Mouse (Mus musculus): ENCODE results near the gene Fsip1. TPM values are rescaled to one million over a fixed set of nuclear protein-coding genes. Genes with fewer than 3 reads are reported as not detected.

Fsip1 gene
- total RNA-seq, 2 experiments from 2014 or later = 0.52 to 0.88 TPM

DNA sequence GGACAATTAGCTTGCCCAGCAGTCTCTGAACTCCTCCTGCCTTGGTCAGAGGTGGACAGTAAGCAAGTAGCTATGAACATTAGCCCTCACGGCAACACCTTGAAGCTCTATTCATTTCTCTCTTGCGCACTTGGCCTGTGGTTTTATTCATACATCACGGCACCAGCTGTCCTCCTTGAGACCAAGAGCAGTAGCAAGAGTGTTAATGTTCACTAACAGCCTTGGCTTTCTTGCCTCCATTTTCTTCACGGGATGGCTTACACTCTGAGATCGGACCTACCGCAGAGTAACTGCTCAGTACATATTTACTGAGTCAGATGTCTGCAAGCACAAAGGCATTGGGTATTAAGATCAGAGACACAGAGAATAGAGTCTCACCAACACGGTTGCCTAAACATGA, 132.3 kb downstream of the Fsip1 start:
- DNase-seq = no peak

DNA sequence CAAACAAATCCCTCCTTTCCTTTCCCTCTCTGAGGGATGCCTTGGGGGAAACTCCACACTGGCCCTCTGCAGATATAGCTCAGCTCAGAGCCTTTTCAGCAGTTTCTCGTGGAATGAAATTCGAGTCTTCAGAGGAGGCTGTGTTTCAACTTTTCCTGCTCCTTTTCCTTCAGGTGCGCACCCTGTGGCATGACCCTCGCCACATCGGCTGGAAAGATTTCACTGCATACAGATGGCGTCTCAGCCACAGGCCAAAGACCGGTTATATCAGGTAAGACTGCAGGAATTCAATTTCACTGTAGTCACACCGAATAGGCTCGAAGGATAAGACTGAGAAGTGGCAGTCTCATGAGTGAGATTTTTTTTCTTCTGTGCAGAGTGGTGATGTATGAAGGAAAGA, 133.0 kb downstream of the Fsip1 start:
- no peak for DNase-seq

- DNase-seq = no peak
Measured at GRCm38 (mm10) chr2:118122291-118122690, 134.5 kb downstream of the Fsip1 start.

DNA sequence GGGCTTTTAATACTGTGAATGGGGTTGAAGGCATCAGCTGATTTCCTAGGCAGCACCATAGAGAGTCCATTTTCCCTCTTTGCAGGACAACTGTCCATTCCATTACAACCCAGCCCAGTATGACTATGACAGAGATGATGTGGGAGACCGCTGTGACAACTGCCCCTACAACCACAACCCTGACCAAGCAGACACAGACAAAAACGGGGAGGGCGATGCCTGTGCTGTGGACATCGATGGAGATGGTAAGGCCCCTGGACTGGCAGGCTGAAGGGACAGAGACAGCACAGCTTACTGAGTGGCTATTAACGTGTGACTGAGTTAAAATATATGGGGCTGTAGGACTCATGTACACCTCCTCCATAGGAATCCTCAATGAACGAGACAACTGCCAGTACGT, 136.0 kb downstream of the Fsip1 start:
- no peak for DNase-seq

DNA sequence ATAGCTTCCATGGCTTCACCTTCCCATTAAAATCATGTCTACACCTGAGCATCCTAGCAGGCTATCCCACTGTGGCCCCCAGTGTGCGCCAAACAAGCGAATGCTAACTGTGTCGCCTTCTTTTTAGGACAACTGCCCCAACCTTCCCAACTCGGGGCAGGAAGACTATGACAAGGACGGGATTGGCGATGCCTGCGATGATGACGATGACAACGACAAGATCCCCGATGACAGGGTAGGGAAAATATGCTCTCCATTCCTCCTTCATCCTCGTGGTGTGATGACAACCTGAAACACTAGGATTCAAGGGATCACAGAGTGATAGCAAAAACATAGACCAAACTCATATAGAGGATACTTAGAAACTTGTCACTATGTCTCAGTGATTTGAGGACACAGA, 136.7 kb downstream of the Fsip1 start:
- DNase-seq = no peak

GRCm38 (mm10) chr2:118119684-118120083, 137.1 kb downstream of the Fsip1 start:
- DNase-seq = no peak

- no peak for DNase-seq
Measured at GRCm38 (mm10) chr2:118118515-118118914, 138.3 kb downstream of the Fsip1 start.

DNA sequence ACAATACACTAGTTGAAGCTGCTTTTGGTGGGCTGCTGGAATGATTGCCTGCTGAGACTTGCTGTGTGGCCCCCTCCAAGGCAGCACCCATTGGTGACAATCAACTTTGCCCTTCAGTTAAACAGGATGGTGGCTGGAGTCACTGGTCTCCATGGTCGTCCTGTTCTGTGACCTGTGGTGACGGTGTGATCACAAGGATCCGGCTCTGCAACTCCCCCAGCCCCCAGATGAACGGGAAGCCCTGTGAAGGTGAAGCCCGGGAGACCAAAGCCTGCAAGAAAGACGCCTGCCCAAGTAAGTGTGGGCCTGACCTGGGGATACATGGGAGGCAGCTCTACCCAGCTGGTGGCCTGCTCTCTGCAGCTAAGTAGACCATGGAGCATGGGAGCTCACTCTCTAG, 138.7 kb downstream of the Fsip1 start:
- no peak for DNase-seq

- DNase-seq = no peak
Measured at GRCm38 (mm10) chr2:118117401-118117800, 139.4 kb downstream of the Fsip1 start.

DNA sequence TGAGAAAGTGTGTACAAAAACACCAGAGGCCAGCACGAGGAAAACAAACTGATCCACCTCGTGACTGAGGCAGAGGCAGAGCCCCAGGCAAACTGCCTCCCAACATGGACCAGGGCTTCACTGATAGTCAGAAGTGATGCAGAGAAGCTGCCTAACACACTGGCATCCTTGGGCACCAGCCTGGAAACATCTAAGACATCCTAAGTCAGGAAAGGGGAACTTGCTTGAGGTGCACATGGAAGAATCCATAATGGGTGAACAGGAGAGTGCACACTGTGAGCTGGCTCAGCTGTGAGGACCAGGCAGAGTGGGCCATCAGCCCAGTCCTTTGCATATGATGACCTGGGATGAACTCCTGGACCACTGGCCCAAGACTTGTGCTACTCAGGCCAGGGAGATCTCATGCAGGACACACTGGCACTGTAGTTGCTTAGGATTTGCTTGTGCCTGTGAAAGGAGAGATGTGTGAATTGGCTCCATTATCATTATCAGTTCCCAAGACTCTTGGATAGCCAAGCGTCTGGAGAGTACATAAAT, 139.9 kb downstream of the Fsip1 start:
- no peak for DNase-seq

- no peak for DNase-seq
Measured at GRCm38 (mm10) chr2:118116180-118116579, 140.6 kb downstream of the Fsip1 start.

DNA sequence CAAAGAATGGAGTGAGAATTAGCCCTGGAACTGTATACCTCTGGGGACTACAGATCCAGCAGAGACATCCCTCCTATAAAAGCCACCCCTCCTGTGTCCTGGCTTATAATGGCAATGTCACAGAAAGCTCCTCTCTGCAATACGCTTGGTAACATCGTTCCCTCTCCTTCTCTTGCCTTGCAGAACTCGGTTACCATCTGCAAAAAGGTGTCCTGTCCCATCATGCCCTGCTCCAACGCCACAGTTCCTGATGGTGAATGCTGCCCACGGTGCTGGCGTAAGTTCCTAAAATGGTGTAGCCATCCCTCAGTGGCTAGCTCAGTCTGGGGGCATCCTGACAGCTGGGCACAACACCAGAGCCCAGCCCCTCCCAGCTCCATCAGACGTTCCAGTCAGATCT, 141.1 kb downstream of the Fsip1 start:
- no peak for DNase-seq

- DNase-seq = no peak
Measured at GRCm38 (mm10) chr2:118114671-118115070, 142.1 kb downstream of the Fsip1 start.

DNA sequence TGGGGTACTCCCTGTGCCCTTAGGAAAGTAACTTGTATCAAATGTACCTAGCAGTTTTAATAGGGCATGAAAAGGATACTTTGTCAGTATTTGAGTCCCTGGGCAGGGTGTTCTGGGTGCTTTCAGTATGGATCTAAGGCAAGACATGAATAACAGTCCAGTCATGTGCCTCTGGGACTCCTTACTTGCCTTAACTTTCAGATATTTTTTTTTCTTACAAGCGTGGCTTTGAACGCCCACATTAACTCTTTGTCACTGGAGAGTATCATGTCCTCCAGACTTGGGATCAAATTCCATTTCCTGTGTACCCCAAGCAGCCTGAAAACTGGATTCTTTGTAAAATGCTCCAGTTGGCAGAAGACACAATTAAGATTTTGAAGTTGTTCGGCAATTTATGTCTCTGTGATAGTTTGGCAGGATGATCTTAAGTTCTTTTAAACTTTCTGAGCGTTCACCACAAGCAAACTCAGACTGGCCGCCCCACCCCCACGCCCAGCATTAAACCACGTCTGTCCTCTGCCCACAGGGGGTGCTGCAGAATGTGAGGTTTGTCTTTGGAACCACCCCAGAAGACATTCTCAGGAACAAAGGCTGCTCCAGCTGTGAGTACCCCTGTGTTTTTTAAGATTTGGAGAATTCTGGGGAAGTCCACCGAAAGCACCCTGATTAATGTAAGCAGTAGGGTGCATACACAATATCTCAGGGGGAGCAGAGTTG, 142.8 kb downstream of the Fsip1 start:
- DNase-seq = no peak

DNA sequence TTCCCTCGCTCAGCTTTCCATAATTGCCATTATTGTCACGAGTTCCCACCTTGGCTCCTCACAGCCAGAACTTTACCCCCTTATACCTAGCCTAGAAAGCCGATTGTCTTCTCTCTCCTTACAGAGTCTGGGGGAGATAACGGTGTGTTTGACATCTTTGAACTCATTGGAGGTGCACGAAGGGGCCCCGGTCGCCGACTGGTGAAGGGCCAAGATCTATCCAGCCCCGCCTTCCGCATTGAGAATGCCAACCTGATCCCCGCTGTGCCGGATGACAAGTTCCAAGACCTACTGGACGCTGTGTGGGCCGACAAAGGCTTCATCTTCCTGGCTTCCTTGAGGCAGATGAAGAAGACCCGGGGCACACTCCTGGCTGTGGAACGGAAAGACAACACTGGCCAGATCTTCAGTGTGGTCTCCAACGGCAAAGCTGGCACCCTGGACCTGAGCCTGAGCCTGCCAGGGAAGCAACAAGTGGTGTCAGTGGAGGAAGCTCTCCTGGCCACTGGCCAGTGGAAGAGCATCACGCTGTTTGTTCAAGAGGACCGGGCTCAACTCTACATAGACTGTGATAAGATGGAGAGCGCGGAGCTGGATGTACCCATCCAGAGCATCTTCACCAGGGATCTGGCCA, 143.8 kb downstream of the Fsip1 start:
- no peak for DNase-seq

DNA sequence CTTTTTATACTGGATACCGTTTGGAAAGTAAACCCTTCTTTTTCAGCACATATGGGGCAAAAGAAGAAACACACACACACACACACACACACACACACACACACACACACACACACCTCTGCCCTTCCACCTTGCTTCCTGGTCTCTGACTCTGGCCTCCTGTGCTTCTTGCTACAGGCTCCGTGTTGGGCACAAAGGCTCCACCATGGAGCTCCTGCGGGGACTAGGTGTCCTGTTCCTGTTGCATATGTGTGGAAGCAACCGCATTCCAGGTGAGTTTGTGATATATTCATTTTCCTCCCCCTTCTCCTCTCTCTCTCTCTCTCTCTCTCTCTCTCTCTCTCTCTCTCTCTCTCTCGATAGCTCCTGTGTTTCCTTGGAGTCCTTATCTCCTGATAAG, 144.3 kb downstream of the Fsip1 start:
- DNase-seq = no peak

DNA sequence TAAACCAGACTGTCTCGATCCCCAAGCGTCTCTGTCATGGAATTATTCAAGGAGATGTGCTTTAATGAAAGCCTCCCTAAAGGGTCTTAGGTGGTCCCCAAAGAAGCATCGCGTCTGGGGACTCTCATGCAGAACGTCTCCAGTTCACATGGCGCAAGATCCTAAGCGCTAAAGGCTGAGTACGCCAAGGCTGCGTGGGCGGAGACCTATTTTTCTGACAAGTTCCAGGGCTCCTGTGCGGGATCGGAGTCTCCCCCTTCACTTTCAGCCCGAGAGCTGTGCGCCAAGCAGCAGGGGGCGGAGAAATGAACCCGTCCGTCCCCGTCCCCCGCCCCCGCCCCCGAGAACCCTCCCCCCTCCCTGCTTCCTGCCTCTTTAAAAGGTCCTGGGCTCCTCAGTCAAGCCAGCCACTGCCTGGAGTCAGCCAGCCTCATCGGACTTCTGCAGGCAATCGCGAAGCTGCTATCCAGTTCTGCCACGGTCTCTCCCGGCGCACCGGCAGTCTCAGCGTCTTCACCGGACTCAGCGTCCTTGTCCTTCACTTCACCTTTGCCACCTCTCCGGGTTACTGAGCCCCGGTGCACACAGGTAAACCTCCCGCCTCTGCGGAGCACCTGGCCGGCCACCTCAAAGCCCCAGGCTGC, 145.2 kb downstream of the Fsip1 start, which contains the start of gene Thbs1:
Gene Thbs1, plus strand, starts transcription at position 389 of the 644 bp plus-strand sequence.
- DNase-seq = peak; percentile 22 to 29

DNA sequence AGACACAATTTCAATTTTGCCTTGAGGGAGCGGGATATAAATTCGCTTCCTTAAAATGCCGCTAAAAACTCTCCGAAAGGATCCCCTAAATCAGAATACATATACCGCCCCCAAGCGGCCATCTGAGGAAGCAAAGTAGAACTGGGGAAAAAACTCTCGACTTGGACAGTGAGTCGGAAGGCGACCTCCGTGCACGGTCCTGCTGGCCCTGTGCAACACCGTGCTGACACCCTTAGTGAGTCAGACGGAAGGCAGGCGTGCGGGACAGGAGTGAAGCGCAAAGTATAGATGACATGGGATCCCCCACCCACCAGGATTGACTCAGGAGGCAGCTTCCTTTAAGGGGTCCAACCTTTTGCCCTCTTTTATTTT, 145.7 kb downstream of the Fsip1 start:
- peak; percentile 76 to 81 for DNase-seq

- no peak for DNase-seq
Measured at GRCm38 (mm10) chr2:118110225-118110915, 146.4 kb downstream of the Fsip1 start.

- DNase-seq = no peak
Measured at GRCm38 (mm10) chr2:118102169-118102568, 154.6 kb downstream of the Fsip1 start.

DNA sequence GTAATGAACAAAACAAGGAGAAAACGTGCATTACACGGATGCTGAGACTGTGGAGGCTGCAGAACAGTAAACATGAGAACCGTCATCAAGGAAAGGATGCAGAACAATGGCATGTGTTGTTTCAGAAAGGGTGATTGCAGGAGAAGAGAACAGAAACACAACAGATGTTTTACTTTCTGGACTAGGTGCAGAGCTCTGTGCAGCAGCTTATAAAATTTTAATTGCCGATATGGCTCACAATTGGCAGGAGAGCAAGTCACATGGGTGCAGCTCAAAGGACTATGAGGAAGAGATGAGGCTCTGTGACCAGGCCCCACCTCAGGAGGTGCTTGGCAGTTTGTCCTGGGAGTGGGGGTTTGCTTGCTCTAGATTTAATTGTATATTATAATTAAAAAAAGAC, 157.7 kb downstream of the Fsip1 start:
- DNase-seq = no peak

- DNase-seq = no peak
Measured at GRCm38 (mm10) chr2:118091226-118091625, 165.5 kb downstream of the Fsip1 start.

Measured in layer of hippocampus, postnatal 36 days (tissue).